Mouse (Mus musculus): ENCODE data around the gene Olfr898.

DNA sequence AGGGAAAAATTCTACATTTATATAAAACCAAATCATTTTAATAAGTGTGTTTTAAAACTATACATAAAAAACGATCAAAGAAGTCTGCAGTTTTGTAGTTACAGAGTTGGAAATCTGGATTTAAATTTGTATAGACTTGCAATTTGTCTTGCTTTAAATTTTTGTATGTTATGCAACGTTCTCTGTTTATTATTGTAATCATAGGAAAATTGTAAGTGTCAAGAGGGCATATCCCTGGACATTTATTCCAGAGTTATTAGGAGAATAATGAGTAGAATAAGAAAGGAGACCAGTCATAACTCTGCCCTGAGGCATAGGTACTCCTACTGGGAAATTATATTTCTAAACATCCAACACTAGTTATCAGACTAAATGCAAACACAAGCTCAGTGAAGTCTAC, 28.6 kb downstream of the Olfr898 start, which contains the start of gene Olfr251:
- TF ChIP-seq CTCF (IDR thresholded peaks at IDR 0.05; ENCODE audit: control insufficient read depth, insufficient read depth, low read length) = no peak
- TF ChIP-seq POLR2A (IDR thresholded peaks at IDR 0.05; ENCODE audit: borderline replicate concordance, control insufficient read depth, low read depth, low read length) = no peak

All from bone marrow, adult 2 months (tissue).